Mouse (Mus musculus): Measurements from ENCODE around the gene Vps4a. TPM values are rescaled to one million over a fixed set of nuclear protein-coding genes. Genes with fewer than 3 reads are reported as not detected.
A peak's percentile ranks its signal among the peaks of the same experiment; 100 is the strongest.
"Not testable (repeated sequence)": the region's sequence is repeated elsewhere in the genome, so short reads cannot be mapped to it uniquely, and the experiment has no call there.

Vps4a gene
- polyA plus RNA-seq (2015; fragmentation: Nextera tagmentation; extraction: Ambion mirVana), result 63.2 and 63.4 TPM in 2 replicates

GRCm38 (mm10) chr8:107030650-107031576 is at the start of gene Vps4a:
Gene Vps4a, plus strand, starts transcription at chr8:107031222.
- DNase-seq (ENCODE audit: low spot score), result peak; percentile 92

- DNase-seq (ENCODE audit: low spot score), result no peak
Measured at GRCm38 (mm10) chr8:106985404-106985821, 45.6 kb upstream of the Vps4a start.

- DNase-seq (ENCODE audit: low spot score), result no peak
Measured at GRCm38 (mm10) chr8:106985951-106986350, 45.1 kb upstream of the Vps4a start.

- no peak for DNase-seq (ENCODE audit: low spot score)
Measured at GRCm38 (mm10) chr8:106987557-106987956, 43.5 kb upstream of the Vps4a start.

- DNase-seq (ENCODE audit: low spot score), result no peak
Measured at GRCm38 (mm10) chr8:106991393-106991792, 39.6 kb upstream of the Vps4a start.

GRCm38 (mm10) chr8:106996339-106996738 is 34.7 kb upstream of the Vps4a start:
- DNase-seq (ENCODE audit: low spot score), result not testable (repeated sequence)

GRCm38 (mm10) chr8:106997416-106997815 is 33.6 kb upstream of the Vps4a start:
- no peak for DNase-seq (ENCODE audit: low spot score)

GRCm38 (mm10) chr8:106999068-106999467 is 32.0 kb upstream of the Vps4a start:
- DNase-seq (ENCODE audit: low spot score), result no peak

- peak; percentile 86 for DNase-seq (ENCODE audit: low spot score)
Measured at GRCm38 (mm10) chr8:107002532-107002931, 28.5 kb upstream of the Vps4a start.

- no peak for DNase-seq (ENCODE audit: low spot score)
Measured at GRCm38 (mm10) chr8:107007795-107008194, 23.2 kb upstream of the Vps4a start.

- no peak for DNase-seq (ENCODE audit: low spot score)
Measured at GRCm38 (mm10) chr8:107012666-107013065, 18.4 kb upstream of the Vps4a start.

GRCm38 (mm10) chr8:107014915-107015314 is 16.1 kb upstream of the Vps4a start:
- DNase-seq (ENCODE audit: low spot score), result no peak

GRCm38 (mm10) chr8:107023479-107023878 is 7.5 kb upstream of the Vps4a start:
- no peak for DNase-seq (ENCODE audit: low spot score)

- no peak for DNase-seq (ENCODE audit: low spot score)
Measured at GRCm38 (mm10) chr8:107029310-107029709, 1.7 kb upstream of the Vps4a start.

- DNase-seq (ENCODE audit: low spot score), result peak; percentile 7
Measured at GRCm38 (mm10) chr8:107030058-107030457, 964 bp upstream of the Vps4a start.

- DNase-seq (ENCODE audit: low spot score), result no peak
Measured at GRCm38 (mm10) chr8:107031577-107032090, 612 bp downstream of the Vps4a start.

GRCm38 (mm10) chr8:107033609-107034008 is 2.6 kb downstream of the Vps4a start:
- DNase-seq (ENCODE audit: low spot score), result not testable (repeated sequence)

GRCm38 (mm10) chr8:107035641-107036040 is 4.6 kb downstream of the Vps4a start:
- DNase-seq (ENCODE audit: low spot score), result no peak

- no peak for DNase-seq (ENCODE audit: low spot score)
Measured at GRCm38 (mm10) chr8:107036626-107037025, 5.6 kb downstream of the Vps4a start.

GRCm38 (mm10) chr8:107040632-107041031 is 9.6 kb downstream of the Vps4a start:
- no peak for DNase-seq (ENCODE audit: low spot score)

GRCm38 (mm10) chr8:107045478-107045877 is 14.5 kb downstream of the Vps4a start:
- no peak for DNase-seq (ENCODE audit: low spot score)

- no peak for DNase-seq (ENCODE audit: low spot score)
Measured at GRCm38 (mm10) chr8:107046976-107047375, 16.0 kb downstream of the Vps4a start.

Data from thymus, postnatal 0 days (tissue).